Mouse (Mus musculus) liver, embryonic 14.5 days (tissue): Measurements from ENCODE around the gene Ppp1r18.

Experiments used
- CTCF ChIP-seq: IDR thresholded peaks from 2 replicates; pipeline ENCODE4 v1.5.1; 2016; ENCODE audit warnings: antibody characterized with exemption, low read depth, control low read depth
- EP300 ChIP-seq: IDR thresholded peaks from 2 replicates; pipeline ENCODE4 v1.6.1; 2016; ENCODE audit warnings: antibody characterized with exemption, low read depth

GRCm38 (mm10) chr17:35822964-35823937, 42.1 kb upstream of the Ppp1r18 start, which contains the start of gene Flot1:
- TF ChIP-seq EP300 (peak; percentile 39), CTCF (no peak)
